Mouse (Mus musculus) kidney, adult 11 months (tissue): ENCODE measurements around the gene Mrrf.
"Not testable (repeated sequence)": the region's sequence is repeated elsewhere in the genome, so short reads cannot be mapped to it uniquely, and the experiment has no call there.

ENCODE experiments used
- DNase-seq: peaks from one replicate; pipeline ENCODE4 v3.0.0; 2022

The Mrrf gene

GRCm38 (mm10) chr2:36135887-36136286 lies 302 bp upstream of the Mrrf start:
- no peak for DNase-seq

- DNase-seq, result no peak
Observed at GRCm38 (mm10) chr2:36139096-36139495, 2.9 kb downstream of the Mrrf start.

- DNase-seq, result no peak
Observed at GRCm38 (mm10) chr2:36148876-36149365, 12.7 kb downstream of the Mrrf start.

GRCm38 (mm10) chr2:36152401-36152800 lies 16.2 kb downstream of the Mrrf start:
- DNase-seq, result not testable (repeated sequence)

- no peak for DNase-seq
Observed at GRCm38 (mm10) chr2:36157461-36157860, 21.3 kb downstream of the Mrrf start.

GRCm38 (mm10) chr2:36159336-36159735 lies 23.1 kb downstream of the Mrrf start:
- DNase-seq, result no peak

GRCm38 (mm10) chr2:36167990-36168618 lies 31.9 kb downstream of the Mrrf start:
- no peak for DNase-seq

- no peak for DNase-seq
Observed at GRCm38 (mm10) chr2:36169176-36169575, 33.0 kb downstream of the Mrrf start.

GRCm38 (mm10) chr2:36172136-36172535 lies 35.9 kb downstream of the Mrrf start:
- no peak for DNase-seq

- no peak for DNase-seq
Observed at GRCm38 (mm10) chr2:36172574-36172973, 36.4 kb downstream of the Mrrf start.

GRCm38 (mm10) chr2:36179487-36179886 lies 43.3 kb downstream of the Mrrf start:
- no peak for DNase-seq

GRCm38 (mm10) chr2:36181587-36182368 lies 45.6 kb downstream of the Mrrf start:
- not testable (repeated sequence) for DNase-seq

GRCm38 (mm10) chr2:36183278-36183677 lies 47.1 kb downstream of the Mrrf start:
- DNase-seq, result no peak

GRCm38 (mm10) chr2:36184192-36184591 lies 48.0 kb downstream of the Mrrf start:
- DNase-seq, result no peak

- DNase-seq, result no peak
Observed at GRCm38 (mm10) chr2:36184876-36185275, 48.7 kb downstream of the Mrrf start.

- DNase-seq, result not testable (repeated sequence)
Observed at GRCm38 (mm10) chr2:36189200-36189599, 53.0 kb downstream of the Mrrf start.

- DNase-seq, result no peak
Observed at GRCm38 (mm10) chr2:36191098-36191941, 55.1 kb downstream of the Mrrf start.

GRCm38 (mm10) chr2:36197021-36197420 lies 60.8 kb downstream of the Mrrf start:
- no peak for DNase-seq

- DNase-seq, result peak; percentile 55
Observed at GRCm38 (mm10) chr2:36197919-36198881, 62.0 kb downstream of the Mrrf start.

- DNase-seq, result no peak
Observed at GRCm38 (mm10) chr2:36198882-36199262, 62.7 kb downstream of the Mrrf start.

- no peak for DNase-seq
Observed at GRCm38 (mm10) chr2:36200813-36201212, 64.6 kb downstream of the Mrrf start.
